Mouse (Mus musculus) stomach, postnatal 0 days (tissue): ENCODE measurements around the gene Rnf220. TPM values are rescaled to one million over a fixed set of nuclear protein-coding genes. Genes with fewer than 3 reads are reported as not detected.

Experiments used
- ATAC-seq: fragments of 200-750 bp; cut with Nextera tagmentation; 2 replicates; pipeline ENCODE4 v1.8.0; 2017; ENCODE audit not compliant: low FRiP score, low TSS enrichment
- DNase-seq: peaks from one replicate; pipeline ENCODE4 v3.0.0-alpha.2; 2016; ENCODE audit warnings: low spot score
- H3K27ac ChIP-seq: fragments of 300-500 bp; sonication (generic); replicated peaks from 2 replicates; pipeline ENCODE4 v1.5.1; 2014; ENCODE audit warnings: mild to moderate bottlenecking, control low read depth
- H3K27me3 ChIP-seq: fragments of 300-500 bp; sonication (generic); 2 replicates; pipeline ENCODE4 v1.6.1; 2014; ENCODE audit warnings: low read length; ENCODE audit not compliant: control insufficient read depth, insufficient read depth
- H3K36me3 ChIP-seq: fragments of 300-500 bp; sonication (generic); 2 replicates; pipeline ENCODE4 v1.6.1; 2014; ENCODE audit warnings: low read length, mixed read lengths; ENCODE audit not compliant: control insufficient read depth, insufficient read depth
- H3K4me1 ChIP-seq: fragments of 300-500 bp; sonication (generic); replicated peaks from 2 replicates; pipeline ENCODE4 v1.6.1; 2014; ENCODE audit warnings: antibody characterized with exemption; ENCODE audit not compliant: control insufficient read depth, insufficient read depth
- H3K4me2 ChIP-seq: fragments of 300-500 bp; sonication (generic); replicated peaks from 2 replicates; pipeline ENCODE4 v1.6.1; 2014; ENCODE audit warnings: low read depth, mild to moderate bottlenecking, control low read depth, moderate library complexity
- H3K4me3 ChIP-seq: fragments of 300-500 bp; sonication (generic); 2 replicates; pipeline ENCODE4 v1.5.1; 2014; ENCODE audit warnings: low read depth, low read length, control low read depth
- H3K9ac ChIP-seq: fragments of 300-500 bp; sonication (generic); 2 replicates; pipeline ENCODE4 v1.6.1; 2014; ENCODE audit warnings: mild to moderate bottlenecking, low read length, control low read depth, mixed read lengths
- H3K9me3 ChIP-seq: fragments of 300-500 bp; sonication (generic); 2 replicates; pipeline ENCODE4 v1.6.1; 2016; ENCODE audit warnings: low read length; ENCODE audit not compliant: control insufficient read depth
- CTCF ChIP-seq: IDR thresholded peaks from 2 replicates; pipeline ENCODE4 v1.5.1; 2016; ENCODE audit warnings: antibody characterized with exemption, low read depth, mild to moderate bottlenecking, moderate library complexity
- EP300 ChIP-seq: optimal IDR thresholded peaks from 2 replicates; pipeline ENCODE3; 2016; ENCODE audit warnings: antibody characterized with exemption
- WGBS: fragments of 180-500 bp; shearing (Covaris S2); extraction: QIAGEN DNeasy Blood & Tissue Kit; methylation state at CpG from one replicate; pipeline ENCODE4 v1.1.7; 2014; 5-methylcytosine and 5-hydroxymethylcytosine counted together
- polyA plus RNA-seq: library from polyadenylated mRNA; unstranded; fragments of >200 nt; fragmentation: Nextera tagmentation; extraction: Ambion mirVana; gene quantifications from 2 replicates; pipeline ENCODE4 v1.2.1, GENCODE M21; 2015

Gene Rnf220
- polyA plus RNA-seq, 1 experiment from 2014 or later: 33.0 TPM

GRCm38 (mm10) chr4:117350139-117350693 lies 146.6 kb downstream of the Rnf220 start:
- WGBS: 66% methylated on average over 12 of the region's 12 CpGs
- no peak for DNase-seq
- H3K27ac ChIP-seq: no peak overlapping the region
- H3K9me3 ChIP-seq: no peaks in the 10 kb centered on the region
- no peak overlapping the region for H3K9ac ChIP-seq
- TF ChIP-seq EP300: no peak
- TF ChIP-seq CTCF: no peak
- H3K4me1 ChIP-seq: no peaks in the 10 kb centered on the region
- H3K27me3 ChIP-seq: no peaks in the 10 kb centered on the region
- no peak overlapping the region for H3K4me2 ChIP-seq
- no peak for ATAC-seq
- H3K4me3 ChIP-seq: no peak overlapping the region
- H3K36me3 ChIP-seq: no peaks in the 10 kb centered on the region

GRCm38 (mm10) chr4:117349327-117349726 lies 147.5 kb downstream of the Rnf220 start:
- Histone ChIP-seq H3K27me3 (no peaks in the 10 kb centered on the region), H3K9ac (no peak overlapping the region), H3K4me3 (no peak overlapping the region), H3K27ac (no peak overlapping the region), H3K9me3 (no peaks in the 10 kb centered on the region), H3K4me1 (no peaks in the 10 kb centered on the region), H3K4me2 (no peak overlapping the region), H3K36me3 (no peaks in the 10 kb centered on the region)
- DNase-seq (no peak), ATAC-seq (no peak)
- WGBS: 23% methylated on average over 2 of the region's 2 CpGs
- TF ChIP-seq EP300 (no peak), CTCF (no peak)

GRCm38 (mm10) chr4:117346025-117346424 lies 150.8 kb downstream of the Rnf220 start:
- H3K9ac ChIP-seq: no peak overlapping the region
- no peak overlapping the region for H3K4me2 ChIP-seq
- H3K27ac ChIP-seq: no peak overlapping the region
- no peak overlapping the region for H3K4me3 ChIP-seq
- peak; percentile 31 for DNase-seq
- 51% methylated on average over 6 of the region's 6 CpGs for WGBS
- no peaks in the 10 kb centered on the region for H3K36me3 ChIP-seq
- ATAC-seq: peak; percentile 13; the same call in 1 of the 2 replicates
- H3K27me3 ChIP-seq: no peaks in the 10 kb centered on the region
- TF ChIP-seq EP300 (no peak), CTCF (peak; percentile 77)
- no peaks in the 10 kb centered on the region for H3K9me3 ChIP-seq
- H3K4me1 ChIP-seq: 0 out of 2 replicates have a peak, but pooled peaks cover 3% of the 10 kb centered on the region

GRCm38 (mm10) chr4:117343385-117343784 lies 153.5 kb downstream of the Rnf220 start:
- Histone ChIP-seq H3K4me2 (no peak overlapping the region), H3K9ac (no peak overlapping the region), H3K27ac (no peak overlapping the region), H3K4me1 (0 out of 2 replicates have a peak, but pooled peaks cover 3% of the 10 kb centered on the region), H3K27me3 (no peaks in the 10 kb centered on the region), H3K36me3 (no peaks in the 10 kb centered on the region), H3K4me3 (no peak overlapping the region), H3K9me3 (no peaks in the 10 kb centered on the region)
- WGBS: 53% methylated on average over 8 of the region's 8 CpGs
- TF ChIP-seq EP300 (no peak), CTCF (no peak)
- DNase-seq: no peak
- peak; percentile 55 for ATAC-seq

- Histone ChIP-seq H3K36me3 (no peaks in the 10 kb centered on the region), H3K27me3 (no peaks in the 10 kb centered on the region), H3K27ac (peak overlapping the region; percentile 36; the same call in 1 of the 2 replicates), H3K9me3 (no peaks in the 10 kb centered on the region), H3K9ac (no peak overlapping the region), H3K4me3 (no peak overlapping the region), H3K4me2 (no peak overlapping the region), H3K4me1 (0 out of 2 replicates have a peak, but pooled peaks cover 3% of the 10 kb centered on the region)
- ATAC-seq (peak; percentile 51; the same call in 1 of the 2 replicates), DNase-seq (no peak)
- no peak for TF ChIP-seq EP300
- TF ChIP-seq CTCF: no peak
- 38% methylated on average over 12 of the region's 12 CpGs for WGBS
These were observed 154.1 kb downstream of the Rnf220 start for GRCm38 (mm10) chr4:117342751-117343150.

GRCm38 (mm10) chr4:117341282-117341681 lies 155.6 kb downstream of the Rnf220 start:
- H3K27me3 ChIP-seq: no peaks in the 10 kb centered on the region
- DNase-seq (no peak), ATAC-seq (no peak)
- H3K9ac ChIP-seq: no peak overlapping the region
- TF ChIP-seq CTCF (no peak), EP300 (no peak)
- 86% methylated on average over 5 of the region's 5 CpGs for WGBS
- no peak overlapping the region for H3K4me2 ChIP-seq
- H3K9me3 ChIP-seq: no peaks in the 10 kb centered on the region
- no peak overlapping the region for H3K27ac ChIP-seq
- no peak overlapping the region for H3K4me3 ChIP-seq
- no peaks in the 10 kb centered on the region for H3K36me3 ChIP-seq
- 0 out of 2 replicates have a peak, but pooled peaks cover 3% of the 10 kb centered on the region for H3K4me1 ChIP-seq
